Mouse (Mus musculus) cerebellum, postnatal 10 days (tissue): ENCODE data around the gene Ccdc169.

Experiments
- DNase-seq, 2 experiments: peaks; one replicate each; pipeline ENCODE4 v3.0.0; 2021; ENCODE audit warnings: mixed read lengths in 2 of 2

Gene Ccdc169

GRCm38 (mm10) chr3:55123064-55123463 is 14.1 kb upstream of the Ccdc169 start:
- DNase-seq: no peak

DNA sequence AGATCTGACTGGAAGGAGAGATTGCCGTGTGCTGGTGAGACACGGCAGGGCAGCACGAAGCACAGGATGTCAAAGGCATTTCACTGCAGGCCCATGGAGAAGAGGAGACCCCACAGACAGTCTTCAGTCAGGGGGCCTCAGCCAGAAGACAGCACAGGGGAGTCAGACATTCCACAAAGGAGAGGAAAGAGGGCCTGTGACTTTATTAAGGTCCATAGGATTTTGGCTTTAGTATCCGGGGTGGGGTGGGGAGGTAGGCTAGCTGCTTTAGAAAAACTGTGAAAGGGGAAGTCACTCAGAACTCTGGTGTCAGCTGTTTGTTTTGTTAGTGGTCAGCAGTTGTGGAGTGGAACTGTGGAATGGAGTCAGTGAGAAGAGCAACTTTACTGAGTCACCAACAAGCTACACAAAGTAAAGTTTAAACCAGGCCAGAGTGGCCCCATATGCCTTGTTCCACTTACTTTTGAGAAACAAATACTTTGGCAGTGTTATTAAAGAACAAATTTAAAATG is 7.9 kb upstream of the Ccdc169 start:
- no peak for DNase-seq

DNA sequence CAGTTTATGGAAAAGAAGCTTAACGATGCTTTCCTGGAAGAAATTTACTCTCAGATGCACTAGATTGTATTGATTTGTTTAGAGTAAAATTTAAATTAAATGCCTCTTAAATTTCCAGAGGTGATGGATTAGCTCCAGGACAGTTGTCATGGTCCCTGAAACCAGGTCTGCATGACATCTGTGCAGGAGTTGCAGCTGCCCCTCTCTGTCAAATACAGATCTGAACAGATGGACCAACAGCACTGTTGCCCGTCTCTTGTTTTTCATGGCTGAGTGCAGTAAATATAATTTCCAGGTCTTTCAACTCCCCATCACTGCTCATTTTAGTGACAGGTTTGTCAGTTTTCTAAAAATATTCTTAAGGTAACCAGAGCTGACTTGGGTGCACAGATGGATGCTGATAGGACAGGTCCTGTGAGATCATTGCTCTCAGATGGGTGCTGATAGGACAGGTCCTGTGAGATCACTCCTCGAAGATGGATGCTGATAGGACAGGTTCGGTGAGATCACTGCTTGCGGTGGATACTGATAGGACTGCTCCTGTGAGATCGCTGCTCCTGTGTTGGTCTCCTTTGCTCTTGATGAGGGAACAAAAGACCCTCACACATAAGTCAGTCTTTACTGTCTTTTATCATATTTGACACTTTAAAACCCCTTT is 5.4 kb upstream of the Ccdc169 start:
- no peak for DNase-seq

GRCm38 (mm10) chr3:55139837-55140236 is 2.7 kb downstream of the Ccdc169 start:
- DNase-seq: no peak

DNA sequence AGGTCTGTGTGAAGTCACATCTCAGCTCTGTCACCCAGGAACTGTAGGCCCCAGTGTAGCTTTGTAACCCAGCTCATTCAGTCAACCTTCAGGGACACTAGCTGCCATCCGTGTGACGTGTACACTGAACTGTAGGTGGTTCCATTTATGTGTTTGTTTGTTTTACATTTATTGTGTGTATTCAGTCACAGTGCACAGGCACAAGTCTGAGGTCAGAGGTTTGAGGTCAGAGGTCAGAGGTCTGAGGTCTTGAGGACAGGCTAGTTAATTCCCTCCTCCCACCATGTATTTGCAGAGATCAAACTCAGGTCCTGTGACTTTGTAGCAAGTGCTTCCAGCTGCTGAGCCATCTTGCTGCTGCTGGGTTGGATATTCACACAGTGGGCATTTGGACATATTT is 4.3 kb downstream of the Ccdc169 start:
- DNase-seq: no peak

DNA sequence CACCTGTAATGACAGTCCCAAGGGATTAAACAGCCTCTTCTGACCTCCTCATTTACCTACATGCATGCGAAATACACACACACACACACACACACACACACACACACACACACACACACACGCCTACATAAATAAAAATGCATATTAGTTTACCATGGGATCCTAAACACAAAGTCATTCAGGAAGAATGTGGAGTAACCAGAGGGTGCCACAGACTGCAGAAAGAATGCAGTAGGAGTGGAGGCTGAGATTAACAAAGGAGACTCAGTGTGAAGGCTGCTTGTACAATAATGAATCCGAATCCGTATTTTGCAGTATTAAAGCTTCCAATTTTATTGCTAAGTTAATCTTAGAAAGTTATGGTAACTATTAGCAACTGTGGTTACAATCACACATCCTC is 7.8 kb downstream of the Ccdc169 start:
- no peak for DNase-seq

- DNase-seq: no peak
Measured at GRCm38 (mm10) chr3:55146441-55146840, 9.3 kb downstream of the Ccdc169 start.

GRCm38 (mm10) chr3:55147156-55147555 is 10.0 kb downstream of the Ccdc169 start:
- no peak for DNase-seq

GRCm38 (mm10) chr3:55148091-55148490 is 11.0 kb downstream of the Ccdc169 start:
- no peak for DNase-seq

DNA sequence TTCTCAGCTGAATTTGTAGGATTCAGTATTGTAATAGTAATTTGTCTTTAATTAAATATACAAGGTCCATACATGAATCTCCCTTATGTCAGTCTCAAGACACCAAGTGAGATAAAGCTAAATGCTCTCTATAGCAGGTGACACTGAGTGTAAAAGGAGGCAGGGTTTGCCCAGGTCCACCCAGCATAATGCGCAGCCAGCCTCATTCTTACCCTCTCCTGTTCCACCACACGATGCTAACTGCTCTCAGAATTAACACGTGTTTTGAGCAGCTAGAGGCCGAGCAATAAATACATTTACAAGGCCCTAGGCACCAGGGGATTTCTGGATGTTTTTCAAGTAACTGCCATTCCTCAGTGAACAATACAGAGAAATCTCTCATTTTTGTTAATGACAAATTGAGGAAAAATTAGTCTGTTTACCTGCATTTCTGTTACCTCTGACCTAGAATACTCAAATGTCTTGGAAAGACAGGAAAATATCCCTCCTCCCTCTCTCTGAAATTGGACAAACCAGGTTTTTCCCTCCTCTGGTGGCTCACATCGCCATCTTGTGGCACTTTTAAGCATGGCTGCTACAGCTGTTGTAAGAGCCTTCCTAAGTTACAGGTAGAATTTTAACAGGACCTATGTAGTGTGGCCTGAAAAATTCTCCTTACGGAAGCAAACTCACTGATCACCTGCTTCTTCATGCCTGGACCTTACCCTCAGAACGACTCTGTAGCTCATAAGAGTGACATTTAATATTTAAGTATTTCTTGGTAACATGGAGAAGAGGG is 14.7 kb downstream of the Ccdc169 start:
- DNase-seq: peak; percentile 86 to 89

- peak in 1 of 2 experiments; percentile 72 for DNase-seq
Measured at GRCm38 (mm10) chr3:55152673-55153334, 15.7 kb downstream of the Ccdc169 start.

- no peak for DNase-seq
Measured at GRCm38 (mm10) chr3:55154163-55154562, 17.0 kb downstream of the Ccdc169 start.

- peak; percentile 45 to 67 for DNase-seq
Measured at GRCm38 (mm10) chr3:55157413-55157812, 20.3 kb downstream of the Ccdc169 start.

GRCm38 (mm10) chr3:55161144-55161543 is 24.0 kb downstream of the Ccdc169 start:
- no peak for DNase-seq

DNA sequence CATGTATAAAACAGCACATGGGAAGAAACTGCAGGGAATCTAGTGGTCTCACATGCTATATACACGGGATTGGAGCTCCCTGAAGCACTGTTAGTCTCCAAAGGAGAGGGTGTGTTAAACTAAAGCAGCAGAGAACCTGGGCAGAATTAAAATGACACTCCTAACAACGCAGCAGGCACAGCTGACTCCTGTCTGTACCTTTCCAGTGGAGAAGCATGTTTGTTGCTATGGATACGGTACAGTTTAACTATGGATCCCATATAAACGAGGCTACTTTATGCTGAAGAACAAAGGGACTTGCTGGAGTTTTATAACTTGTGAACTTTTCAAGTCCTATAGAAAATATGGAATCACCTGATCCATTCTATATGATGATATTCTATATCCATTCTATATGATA is 26.4 kb downstream of the Ccdc169 start:
- no peak for DNase-seq

GRCm38 (mm10) chr3:55172478-55172877 is 35.3 kb downstream of the Ccdc169 start:
- DNase-seq: no peak

- DNase-seq: no peak
Measured at GRCm38 (mm10) chr3:55177271-55177670, 40.1 kb downstream of the Ccdc169 start.

GRCm38 (mm10) chr3:55181766-55182165 is 44.6 kb downstream of the Ccdc169 start, which contains the start of gene Sohlh2:
Gene Sohlh2, plus strand, starts transcription at chr3:55182028.
- no peak for DNase-seq

GRCm38 (mm10) chr3:55191668-55192067 is 54.5 kb downstream of the Ccdc169 start:
- DNase-seq: no peak

DNA sequence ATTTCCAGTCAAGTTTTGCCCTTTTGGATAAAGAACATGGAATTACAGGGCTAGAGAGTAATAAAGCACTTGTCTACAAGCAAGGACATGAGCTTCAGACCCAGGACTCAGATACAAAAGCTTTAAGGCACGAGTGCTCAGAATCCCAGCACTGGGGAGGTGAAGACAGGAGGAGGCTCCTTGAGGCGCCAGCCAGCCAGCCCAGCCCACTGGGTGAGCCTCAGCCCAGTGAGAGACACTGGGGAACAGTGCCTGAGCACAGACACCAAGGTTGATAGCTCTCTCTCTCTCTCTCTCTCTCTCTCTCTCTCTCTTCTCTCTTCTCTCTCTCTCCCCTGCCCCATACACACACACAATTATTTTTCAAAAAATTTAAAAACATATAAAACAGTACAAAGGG is 56.2 kb downstream of the Ccdc169 start:
- no peak for DNase-seq

- DNase-seq: no peak
Measured at GRCm38 (mm10) chr3:55194792-55195191, 57.7 kb downstream of the Ccdc169 start.

GRCm38 (mm10) chr3:55195581-55196327 is 58.6 kb downstream of the Ccdc169 start:
- DNase-seq: no peak

- peak; percentile 46 to 68 for DNase-seq
Measured at GRCm38 (mm10) chr3:55196328-55196710, 59.2 kb downstream of the Ccdc169 start.
